ENCODE assay signal across 8 mouse cellular contexts in the genomic region with DNA sequence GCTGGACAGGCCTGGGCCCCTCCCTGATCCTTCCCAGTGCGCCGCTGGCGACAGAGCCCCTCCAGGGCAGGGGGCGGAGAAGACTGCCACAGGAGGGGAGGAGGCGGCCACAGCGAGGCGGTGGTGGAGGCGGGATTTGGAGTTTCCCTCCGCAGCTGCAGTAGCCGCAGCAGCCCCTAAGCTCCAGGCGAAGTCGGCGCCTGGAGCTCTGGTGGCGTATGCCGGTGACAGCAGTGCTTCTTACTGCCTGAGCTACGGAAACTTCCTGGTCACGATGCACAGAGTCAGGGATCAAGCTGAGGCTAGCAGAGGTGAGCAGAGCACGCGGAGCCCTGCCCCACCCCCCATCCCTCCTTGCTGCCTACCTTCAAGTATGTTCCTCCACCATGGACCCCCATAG. TPM values are rescaled to one million over a fixed set of nuclear protein-coding genes. Genes with fewer than 3 reads are reported as not detected.
DNase-seq lines count a peak whose midpoint lies in the region; ATAC-seq and TF ChIP-seq lines count a peak whose summit lies in the region.

No protein-coding gene starts in this region.

- peak overlapping the region; percentile 32 for H3K4me2 ChIP-seq in liver, embryonic 12.5 days
- peak overlapping the region; percentile 39 for H3K4me2 ChIP-seq in forebrain, embryonic 11.5 days (ENCODE audit: low read depth, low read length, severe bottlenecking)
- H3K4me2 ChIP-seq in intestine, postnatal 0 days (replicated peaks; ENCODE audit: low read depth), result peak overlapping the region; percentile 17; the same call in 1 of the 2 replicates

- H3K9me3 ChIP-seq in liver, embryonic 12.5 days (replicated peaks), result no peaks in the 10 kb centered on the region
- no peaks in the 10 kb centered on the region for H3K9me3 ChIP-seq in forebrain, embryonic 11.5 days (ENCODE audit: control insufficient read depth, low read length)
- no peaks in the 10 kb centered on the region for H3K9me3 ChIP-seq in intestine, postnatal 0 days (ENCODE audit: control insufficient read depth)

- H3K27me3 ChIP-seq in liver, embryonic 12.5 days (replicated peaks), result peaks cover 93% of the 10 kb centered on the region
- peaks cover 27% of the 10 kb centered on the region for H3K27me3 ChIP-seq in forebrain, embryonic 11.5 days (ENCODE audit: control insufficient read depth, insufficient read depth, low read length)
- H3K27me3 ChIP-seq in intestine, postnatal 0 days (replicated peaks; ENCODE audit: control insufficient read depth, insufficient read depth, low read length), result peaks cover 13% of the 10 kb centered on the region

- H3K9ac ChIP-seq in liver, embryonic 12.5 days, result no peak overlapping the region
- H3K9ac ChIP-seq in forebrain, embryonic 11.5 days (ENCODE audit: low read length), result no peak overlapping the region
- no peak overlapping the region for H3K9ac ChIP-seq in intestine, postnatal 0 days (ENCODE audit: low read depth, low read length)

- no peak for DNase-seq in liver
- DNase-seq in forebrain, embryonic 11.5 days (ENCODE audit: low spot score), result peak; percentile 51
- peak; percentile 22 for DNase-seq in retina, embryonic 14.5 days (ENCODE audit: low spot score)
- DNase-seq in adrenal gland, adult 8-10 months, result no peak
- no peak for DNase-seq in left cerebral cortex, postnatal 14 days (ENCODE audit: low spot score in 2 of 2)
- no peak for DNase-seq in lung, postnatal 25 days (ENCODE audit: low spot score)

- 13% methylated on average over 19 of the region's 19 CpGs for WGBS in liver, embryonic 12.5 days (ENCODE audit: insufficient replicate concordance)
- WGBS in forebrain, embryonic 11.5 days, result 28% methylated on average over 11 of the region's 19 CpGs
- WGBS in intestine, postnatal 0 days, result 29% methylated on average over 17 of the region's 19 CpGs

- no peaks in the 10 kb centered on the region for H3K36me3 ChIP-seq in liver, embryonic 12.5 days
- H3K36me3 ChIP-seq in forebrain, embryonic 11.5 days (ENCODE audit: control insufficient read depth, insufficient read depth, low read length), result no peaks in the 10 kb centered on the region
- no peaks in the 10 kb centered on the region for H3K36me3 ChIP-seq in intestine, postnatal 0 days (ENCODE audit: control insufficient read depth, insufficient read depth)

- intact Hi-C loops in left cerebral cortex, postnatal 14 days (cut with DNase I), result no loop called here

- peaks cover 17% of the 10 kb centered on the region; the same call in 1 of the 2 replicates for H3K4me1 ChIP-seq in liver, embryonic 12.5 days
- H3K4me1 ChIP-seq in forebrain, embryonic 11.5 days (replicated peaks; ENCODE audit: control insufficient read depth, insufficient read depth, low read length), result no peaks in the 10 kb centered on the region
- no peaks in the 10 kb centered on the region for H3K4me1 ChIP-seq in intestine, postnatal 0 days (replicated peaks; ENCODE audit: control insufficient read depth, insufficient read depth, low read length)

- no peak for TF ChIP-seq CTCF in intestine, postnatal 0 days (IDR thresholded peaks at IDR 0.05; ENCODE audit: low read depth)

- no peak overlapping the region for H3K27ac ChIP-seq in liver, embryonic 12.5 days
- no peak overlapping the region for H3K27ac ChIP-seq in forebrain, embryonic 11.5 days (ENCODE audit: low read depth, low read length)
- H3K27ac ChIP-seq in intestine, postnatal 0 days (ENCODE audit: low read depth, low read length), result no peak overlapping the region

- H3K4me3 ChIP-seq in liver, embryonic 12.5 days, result no peak overlapping the region
- 0 out of 2 replicates have a peak overlapping the region, but pooled peaks have one; percentile 10 for H3K4me3 ChIP-seq in forebrain, embryonic 11.5 days (ENCODE audit: low read depth, low read length)
- no peak overlapping the region for H3K4me3 ChIP-seq in intestine, postnatal 0 days (ENCODE audit: low read depth, low read length)

- ATAC-seq in liver, embryonic 12.5 days, result no peak
- ATAC-seq in forebrain, embryonic 11.5 days (replicated peaks; ENCODE audit: low FRiP score), result no peak; the same call in 1 of the 2 replicates
- no peak for ATAC-seq in intestine, postnatal 0 days

RNA-seq across cellular contexts. Expression of a gene that starts 3.8 kb away (rescaled TPM):
- 55.2 and 56.5 TPM in 2 replicates for polyA plus RNA-seq in liver, embryonic 12.5 days (2016; fragmentation: Nextera tagmentation; extraction: Ambion mirVana)
- 4.5 and 5.5 TPM in 2 replicates for polyA plus RNA-seq in forebrain, embryonic 11.5 days (2014; fragmentation: Nextera tagmentation; extraction: Ambion mirVana)
- 2.2 and 2.7 TPM in 2 replicates for polyA plus RNA-seq in intestine, postnatal 0 days (2015; fragmentation: Nextera tagmentation; extraction: Ambion mirVana)
- total RNA-seq in adrenal gland, adult 8-10 months (2022), result 1 to 10 TPM in 1 of 4 experiments, under 1 TPM in 3; 0.17 to 1.1 (median 0.52) TPM
- total RNA-seq in left cerebral cortex, postnatal 14 days (2021), result under 1 TPM; 0.79 to 0.82 TPM

RNA-seq across cellular contexts. Expression of a gene that starts 24.5 kb away (rescaled TPM):
- polyA plus RNA-seq in liver, embryonic 12.5 days (2016; fragmentation: Nextera tagmentation; extraction: Ambion mirVana), result 1.2 and 1.4 TPM in 2 replicates
- polyA plus RNA-seq in forebrain, embryonic 11.5 days (2014; fragmentation: Nextera tagmentation; extraction: Ambion mirVana), result 11.1 and 17.4 TPM in 2 replicates
- 8.5 and 9.4 TPM in 2 replicates for polyA plus RNA-seq in intestine, postnatal 0 days (2015; fragmentation: Nextera tagmentation; extraction: Ambion mirVana)
- 10 to 100 TPM; 10.6 to 29.6 (median 18.5) TPM for total RNA-seq in adrenal gland, adult 8-10 months (2022)
- total RNA-seq in left cerebral cortex, postnatal 14 days (2021), result 100 to 1,000 TPM; 145 to 153 TPM

RNA-seq across cellular contexts. Expression of a gene that starts 37.5 kb away (rescaled TPM):
- polyA plus RNA-seq in liver, embryonic 12.5 days (2016; fragmentation: Nextera tagmentation; extraction: Ambion mirVana), result 1.3 and 1.8 TPM in 2 replicates
- polyA plus RNA-seq in forebrain, embryonic 11.5 days (2014; fragmentation: Nextera tagmentation; extraction: Ambion mirVana), result 7.5 and 9.0 TPM in 2 replicates
- polyA plus RNA-seq in intestine, postnatal 0 days (2015; fragmentation: Nextera tagmentation; extraction: Ambion mirVana), result 46.8 and 50.9 TPM in 2 replicates
- 100 to 1,000 TPM in 3 of 4 experiments, 10 to 100 TPM in 1; 63.8 to 185 (median 134) TPM for total RNA-seq in adrenal gland, adult 8-10 months (2022)
- total RNA-seq in left cerebral cortex, postnatal 14 days (2021), result 10 to 100 TPM; 85.8 to 86.1 TPM

Comparison
In these comparisons a context has a peak if more than half of its experiments do, and no peak if none do; other contexts are left out.
1. DNase-seq: peak in forebrain, embryonic 11.5 days (single experiment) and retina, embryonic 14.5 days (single experiment); none in liver (single experiment), adrenal gland, adult 8-10 months (single experiment), left cerebral cortex, postnatal 14 days (0 of 2) and lung, postnatal 25 days (single experiment).
2. Peak in every context shown above with its lines, with median percentiles within 50 percentile points of each other: H3K4me2 ChIP-seq.